Mouse (Mus musculus): ENCODE measurements around the gene Mcrip2. TPM values are rescaled to one million over a fixed set of nuclear protein-coding genes. Genes with fewer than 3 reads are reported as not detected.
A peak's percentile ranks its signal among the peaks of the same experiment; 100 is the strongest.

Gene Mcrip2
- 6.8 and 8.5 TPM in 2 replicates for polyA plus RNA-seq (2016; fragmentation: Nextera tagmentation; extraction: Ambion mirVana)

GRCm38 (mm10) chr17:25868601-25869191 lies at the start of gene Mcrip2:
Gene Mcrip2 (minus strand): TSS chr17:25868764.
- H3K9me3 ChIP-seq: no peaks in the 10 kb centered on the region
- 0 out of 2 replicates have a peak within 1 kb of the TSS, but pooled peaks have one; percentile 32 for H3K27ac ChIP-seq (replicated peaks)

DNA sequence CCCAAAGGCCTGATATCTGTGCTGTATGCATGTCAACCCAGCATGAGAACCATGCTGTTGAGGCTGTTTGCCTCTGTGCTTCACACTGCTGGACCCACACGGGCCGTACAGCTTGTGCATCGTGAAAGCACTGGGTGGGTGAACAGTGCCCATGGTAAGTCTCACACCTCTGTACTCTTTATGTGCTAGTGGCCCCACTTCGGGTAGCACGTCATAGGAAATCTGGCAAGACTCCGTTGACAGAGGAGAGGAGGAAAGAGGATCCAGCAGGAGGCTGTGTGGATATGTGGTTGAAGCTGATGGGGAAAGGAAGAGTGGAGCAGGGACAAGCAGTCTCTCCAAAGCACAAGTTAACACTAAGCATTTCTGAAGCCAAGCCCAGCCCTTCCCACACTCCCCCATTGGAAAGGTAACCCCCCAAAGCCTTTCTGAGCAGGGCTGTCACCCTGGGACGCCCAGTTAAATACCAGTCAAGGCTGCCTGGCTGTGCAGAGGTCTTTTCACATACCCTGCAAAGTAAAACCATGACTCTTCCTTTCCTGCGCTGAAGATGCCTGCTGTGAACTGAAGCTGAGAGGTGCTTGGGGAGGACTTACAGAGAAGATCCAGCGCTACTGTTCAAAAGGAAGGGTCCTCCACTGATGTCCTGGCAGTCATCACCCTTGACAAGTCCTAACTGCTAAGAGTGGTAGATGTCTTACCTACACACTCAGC lies 49.6 kb upstream of the Mcrip2 start:
- Histone ChIP-seq H3K4me2 (replicated peaks) (peak overlapping the region; percentile 92), H3K4me1 (peaks cover 32% of the 10 kb centered on the region), H3K4me3 (peak overlapping the region; percentile 97), H3K27ac (replicated peaks) (no peak overlapping the region), H3K36me3 (peaks cover 9% of the 10 kb centered on the region), H3K9me3 (no peaks in the 10 kb centered on the region), H3K27me3 (no peaks in the 10 kb centered on the region), H3K9ac (replicated peaks) (peak overlapping the region; percentile 88)
- ATAC-seq (ENCODE audit: low FRiP score, low read depth): no peak
- 83% methylated on average over 9 of the region's 9 CpGs for WGBS

More at GRCm38 (mm10) chr17:25868601-25869191, at the start of gene Mcrip2:
- H3K4me3 ChIP-seq: peak within 1 kb of the TSS; percentile 83
- ATAC-seq (ENCODE audit: low FRiP score, low read depth): peak; percentile 90
- no peaks in the 10 kb centered on the region for H3K36me3 ChIP-seq
- peak within 1 kb of the TSS; percentile 100 for H3K4me2 ChIP-seq (replicated peaks)
- H3K9ac ChIP-seq (replicated peaks): peak within 1 kb of the TSS; percentile 66
- H3K27me3 ChIP-seq: peaks cover 10% of the 10 kb centered on the region
- under 1% methylated on average over 24 of the region's 24 CpGs for WGBS
- peaks cover 18% of the 10 kb centered on the region for H3K4me1 ChIP-seq

DNA sequence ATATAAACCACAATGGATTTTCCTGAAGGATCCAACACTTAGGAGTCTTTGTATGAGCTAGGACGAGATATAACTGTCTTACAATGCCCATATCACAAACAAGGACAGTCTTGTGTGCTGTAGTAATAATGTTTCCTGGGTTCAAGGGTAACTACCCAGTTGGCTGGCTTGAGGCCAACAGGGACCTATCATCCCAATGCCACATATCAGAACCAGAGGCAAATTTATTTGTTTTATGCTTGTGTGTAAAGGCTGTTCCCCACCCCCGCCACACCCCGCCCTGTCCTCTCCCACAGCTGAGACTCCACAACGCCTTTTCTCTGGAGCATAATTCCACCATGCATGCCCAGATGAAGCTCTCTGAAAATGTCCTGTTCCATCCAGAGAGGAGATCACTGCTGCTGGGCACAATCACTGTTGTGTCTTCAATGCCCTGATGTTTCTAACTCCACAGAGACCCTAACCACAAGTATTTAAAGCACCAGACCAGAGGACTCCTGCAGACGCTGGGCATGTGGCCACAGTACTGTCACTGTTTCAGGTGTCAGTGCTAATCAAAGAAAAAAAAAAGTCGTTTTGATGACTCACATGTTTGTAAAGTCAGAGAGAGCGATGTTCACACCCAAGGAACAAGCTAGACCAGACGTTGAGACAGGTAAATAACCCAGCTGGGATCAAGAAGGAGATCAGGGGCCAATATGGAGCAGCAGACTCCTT lies 48.5 kb upstream of the Mcrip2 start:
- WGBS: 86% methylated on average over 8 of the region's 8 CpGs
- Histone ChIP-seq H3K27ac (replicated peaks) (no peak overlapping the region), H3K4me3 (no peak overlapping the region), H3K9ac (replicated peaks) (no peak overlapping the region), H3K4me2 (replicated peaks) (no peak overlapping the region), H3K4me1 (peaks cover 32% of the 10 kb centered on the region), H3K27me3 (no peaks in the 10 kb centered on the region), H3K9me3 (no peaks in the 10 kb centered on the region), H3K36me3 (peaks cover 9% of the 10 kb centered on the region)
- no peak for ATAC-seq (ENCODE audit: low FRiP score, low read depth)

- no peak for ATAC-seq (ENCODE audit: low FRiP score, low read depth)
- WGBS: 87% methylated on average over 4 of the region's 4 CpGs
Measured at GRCm38 (mm10) chr17:25914295-25914694, 45.7 kb upstream of the Mcrip2 start.

DNA sequence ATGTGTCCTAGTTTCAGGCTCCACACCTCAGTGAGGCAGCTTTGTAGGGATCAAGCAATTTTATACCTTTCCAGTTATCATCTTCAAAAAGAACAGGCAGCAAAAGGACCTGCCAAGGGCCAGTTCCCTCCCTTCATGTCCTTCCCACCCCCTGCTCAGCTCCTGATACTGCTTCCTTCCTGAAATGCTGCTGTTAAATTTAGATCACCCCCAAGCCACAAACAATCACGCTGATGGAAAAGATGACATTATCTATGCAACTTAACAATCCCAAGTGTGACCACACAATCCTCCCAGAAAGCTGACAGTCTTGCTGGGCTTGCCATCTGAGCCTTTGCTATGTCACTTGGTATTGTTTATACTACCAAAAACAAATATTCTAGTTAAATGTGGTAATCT lies 45.3 kb upstream of the Mcrip2 start:
- no peaks in the 10 kb centered on the region for H3K27me3 ChIP-seq
- no peak overlapping the region for H3K9ac ChIP-seq (replicated peaks)
- no peaks in the 10 kb centered on the region for H3K9me3 ChIP-seq
- peaks cover 23% of the 10 kb centered on the region for H3K4me1 ChIP-seq
- WGBS: 80% methylated on average over 1 of the region's 1 CpGs
- ATAC-seq (ENCODE audit: low FRiP score, low read depth): no peak
- no peak overlapping the region for H3K4me3 ChIP-seq
- H3K27ac ChIP-seq (replicated peaks): no peak overlapping the region
- no peak overlapping the region for H3K4me2 ChIP-seq (replicated peaks)
- peaks cover 9% of the 10 kb centered on the region for H3K36me3 ChIP-seq

More at GRCm38 (mm10) chr17:25914295-25914694, 45.7 kb upstream of the Mcrip2 start:
- H3K4me2 ChIP-seq (replicated peaks): no peak overlapping the region
- peaks cover 9% of the 10 kb centered on the region for H3K36me3 ChIP-seq
- H3K4me3 ChIP-seq: no peak overlapping the region
- no peaks in the 10 kb centered on the region for H3K9me3 ChIP-seq
- no peak overlapping the region for H3K27ac ChIP-seq (replicated peaks)
- no peak overlapping the region for H3K9ac ChIP-seq (replicated peaks)
- no peaks in the 10 kb centered on the region for H3K27me3 ChIP-seq
- peaks cover 25% of the 10 kb centered on the region for H3K4me1 ChIP-seq

DNA sequence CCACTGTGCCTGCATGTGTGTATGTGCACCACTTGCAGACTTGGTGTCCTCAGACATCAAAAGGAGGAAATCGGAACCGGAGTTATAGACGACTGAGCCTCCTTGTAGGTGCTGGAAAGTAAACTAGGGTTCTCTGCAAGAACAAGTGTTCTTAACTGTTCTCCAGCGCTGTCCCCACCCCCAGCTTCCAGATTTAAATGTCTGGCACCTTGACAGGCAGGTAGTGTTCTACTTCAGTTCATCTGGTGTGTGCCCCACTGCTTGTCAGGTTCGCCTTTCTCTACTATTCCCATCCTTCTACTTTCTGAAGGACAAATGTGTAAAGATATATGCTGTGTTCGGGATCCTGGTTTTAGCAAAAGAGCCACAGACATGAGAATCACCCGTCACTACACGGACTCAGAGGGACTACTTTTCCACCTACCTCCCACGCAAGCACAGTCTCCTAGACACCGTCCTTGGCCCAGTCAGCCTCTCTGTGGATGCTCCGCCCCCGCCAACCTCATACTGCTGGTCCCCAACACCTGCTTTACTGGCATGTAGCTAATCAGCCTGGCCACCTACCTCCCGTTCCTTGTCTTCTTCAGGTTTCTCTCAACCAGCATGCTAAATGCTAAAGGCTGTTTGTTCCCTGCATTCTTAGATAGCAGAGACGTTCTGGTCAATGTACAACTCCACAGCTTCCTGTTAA lies 44.8 kb upstream of the Mcrip2 start:
- H3K4me2 ChIP-seq (replicated peaks): no peak overlapping the region
- WGBS: 88% methylated on average over 14 of the region's 14 CpGs
- no peak overlapping the region for H3K4me3 ChIP-seq
- H3K9me3 ChIP-seq: no peaks in the 10 kb centered on the region
- ATAC-seq (ENCODE audit: low FRiP score, low read depth): no peak
- no peak overlapping the region for H3K9ac ChIP-seq (replicated peaks)
- H3K27ac ChIP-seq (replicated peaks): no peak overlapping the region
- H3K27me3 ChIP-seq: no peaks in the 10 kb centered on the region
- H3K4me1 ChIP-seq: peaks cover 18% of the 10 kb centered on the region
- peaks cover 9% of the 10 kb centered on the region for H3K36me3 ChIP-seq

DNA sequence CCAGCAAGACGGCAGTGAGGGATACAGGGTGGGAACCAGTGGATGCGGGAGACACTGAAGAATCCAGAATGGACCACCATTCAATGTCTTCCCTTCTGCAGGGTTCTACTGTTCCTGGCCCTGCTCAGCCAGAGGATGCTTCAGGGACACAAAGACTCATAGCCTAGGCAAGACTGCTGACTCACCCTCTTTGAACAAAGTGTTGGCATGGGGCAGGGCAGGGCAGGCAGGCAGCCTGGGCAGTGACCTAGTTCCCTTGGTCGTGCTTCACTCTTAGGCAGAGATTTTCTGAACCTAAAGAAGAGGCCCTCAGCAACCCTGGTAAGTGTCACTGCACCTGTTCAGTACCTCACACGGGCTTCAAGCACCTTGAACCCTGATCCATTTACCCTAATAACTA lies 43.3 kb upstream of the Mcrip2 start:
- no peak overlapping the region for H3K9ac ChIP-seq (replicated peaks)
- no peaks in the 10 kb centered on the region for H3K9me3 ChIP-seq
- H3K4me2 ChIP-seq (replicated peaks): no peak overlapping the region
- H3K4me1 ChIP-seq: 0 out of 2 replicates have a peak, but pooled peaks cover 2% of the 10 kb centered on the region
- no peak overlapping the region for H3K27ac ChIP-seq (replicated peaks)
- no peak overlapping the region for H3K4me3 ChIP-seq
- H3K27me3 ChIP-seq: no peaks in the 10 kb centered on the region
- WGBS: 94% methylated on average over 4 of the region's 4 CpGs
- H3K36me3 ChIP-seq: peaks cover 3% of the 10 kb centered on the region; the same call in 1 of the 2 replicates
- ATAC-seq (ENCODE audit: low FRiP score, low read depth): no peak

DNA sequence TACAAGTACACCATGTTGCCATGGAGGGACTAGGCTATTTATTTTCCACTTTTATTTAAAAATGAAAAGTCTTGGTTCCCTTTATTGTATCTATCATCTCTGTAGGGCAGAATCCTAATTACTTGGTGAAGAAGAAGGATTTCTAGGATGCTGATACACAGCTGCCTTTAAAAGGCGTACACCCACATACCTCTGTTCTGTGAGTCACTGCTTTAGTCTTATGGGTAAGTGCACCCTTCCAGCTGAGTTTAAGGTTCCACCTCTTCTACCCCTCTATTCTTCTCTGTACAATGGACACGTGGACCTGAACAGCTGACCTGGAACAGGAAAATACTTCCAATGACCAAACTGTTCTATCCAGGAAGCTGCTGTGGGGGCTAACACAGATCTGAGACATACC lies 39.1 kb upstream of the Mcrip2 start:
- 89% methylated on average over 2 of the region's 2 CpGs for WGBS
- H3K27ac ChIP-seq (replicated peaks): no peak overlapping the region
- ATAC-seq (ENCODE audit: low FRiP score, low read depth): no peak
- no peaks in the 10 kb centered on the region for H3K36me3 ChIP-seq
- H3K27me3 ChIP-seq: no peaks in the 10 kb centered on the region
- H3K9ac ChIP-seq (replicated peaks): no peak overlapping the region
- no peaks in the 10 kb centered on the region for H3K9me3 ChIP-seq
- no peaks in the 10 kb centered on the region for H3K4me1 ChIP-seq
- H3K4me3 ChIP-seq: no peak overlapping the region
- H3K4me2 ChIP-seq (replicated peaks): no peak overlapping the region

GRCm38 (mm10) chr17:25903061-25903460 lies 34.5 kb upstream of the Mcrip2 start:
- no peaks in the 10 kb centered on the region for H3K4me1 ChIP-seq
- H3K9me3 ChIP-seq: no peaks in the 10 kb centered on the region
- no peak overlapping the region for H3K4me3 ChIP-seq
- H3K36me3 ChIP-seq: peaks cover 10% of the 10 kb centered on the region; the same call in 1 of the 2 replicates
- no peak overlapping the region for H3K9ac ChIP-seq (replicated peaks)
- no peak overlapping the region for H3K4me2 ChIP-seq (replicated peaks)
- H3K27ac ChIP-seq (replicated peaks): no peak overlapping the region
- no peak for ATAC-seq (ENCODE audit: low FRiP score, low read depth)
- H3K27me3 ChIP-seq: no peaks in the 10 kb centered on the region
- WGBS: 95% methylated on average over 3 of the region's 3 CpGs

DNA sequence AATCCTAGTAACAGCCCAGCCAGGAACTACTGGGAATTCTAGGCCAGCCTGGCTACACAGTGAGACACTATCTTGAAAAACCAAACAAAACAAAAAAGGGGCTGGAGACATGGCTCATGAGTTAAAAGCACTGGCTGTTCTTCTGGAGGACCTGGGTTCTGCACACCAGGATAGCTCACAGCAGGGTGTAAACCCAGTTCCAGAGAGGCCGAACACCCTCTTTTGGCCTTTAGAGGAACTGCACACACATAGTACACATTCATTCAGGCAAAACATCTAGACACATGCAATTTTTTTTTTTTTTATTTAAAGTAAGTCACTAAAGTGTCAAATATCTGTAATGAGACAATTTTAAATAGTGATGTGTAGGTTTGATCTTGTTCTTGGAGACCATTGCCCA lies 31.6 kb upstream of the Mcrip2 start:
- Histone ChIP-seq H3K9ac (replicated peaks) (no peak overlapping the region), H3K27ac (replicated peaks) (no peak overlapping the region), H3K27me3 (no peaks in the 10 kb centered on the region), H3K36me3 (peaks cover 10% of the 10 kb centered on the region; the same call in 1 of the 2 replicates), H3K9me3 (no peaks in the 10 kb centered on the region), H3K4me1 (no peaks in the 10 kb centered on the region), H3K4me2 (replicated peaks) (no peak overlapping the region), H3K4me3 (no peak overlapping the region)
- WGBS: 84% methylated on average over 1 of the region's 1 CpGs
- ATAC-seq (ENCODE audit: low FRiP score, low read depth): no peak

DNA sequence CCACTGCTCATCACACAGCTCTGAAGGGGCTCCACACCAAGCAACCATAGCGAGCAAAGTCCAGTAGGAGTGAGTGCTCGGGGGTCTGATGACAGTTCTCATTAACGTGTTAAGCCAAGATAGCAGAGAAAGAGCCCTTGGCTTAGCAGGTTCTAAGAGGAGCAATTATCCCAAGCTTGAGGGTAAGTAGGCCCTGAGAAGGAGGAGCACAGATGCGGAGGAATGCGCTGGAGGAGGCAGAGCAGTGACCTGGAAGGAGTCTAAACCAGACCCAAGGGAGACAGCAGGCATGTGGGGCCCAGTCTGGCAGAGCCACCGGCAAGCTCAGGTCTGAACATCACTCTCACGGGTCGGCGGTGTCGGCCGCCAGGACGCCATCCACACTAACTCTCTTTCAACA lies 27.3 kb upstream of the Mcrip2 start:
- Histone ChIP-seq H3K9me3 (no peaks in the 10 kb centered on the region), H3K4me3 (no peak overlapping the region), H3K4me2 (replicated peaks) (no peak overlapping the region), H3K4me1 (0 out of 2 replicates have a peak, but pooled peaks cover 4% of the 10 kb centered on the region), H3K27ac (replicated peaks) (peak overlapping the region; percentile 20; the same call in 1 of the 2 replicates), H3K9ac (replicated peaks) (no peak overlapping the region), H3K36me3 (peaks cover 6% of the 10 kb centered on the region; the same call in 1 of the 2 replicates), H3K27me3 (no peaks in the 10 kb centered on the region)
- 67% methylated on average over 12 of the region's 12 CpGs for WGBS
- no peak for ATAC-seq (ENCODE audit: low FRiP score, low read depth)

All from midbrain, embryonic 12.5 days (tissue).